Mouse (Mus musculus) neural tube, embryonic 15.5 days (tissue): ENCODE results near the gene Blnk. TPM values are rescaled to one million over a fixed set of nuclear protein-coding genes. Genes with fewer than 3 reads are reported as not detected.

Experiments
- microRNA-seq: library from miRNA; unstranded; fragments of <30 nt; microRNA quantifications from one replicate; pipeline ENCODE4, GENCODE M21; 2017
- polyA plus RNA-seq: library from polyadenylated mRNA; unstranded; fragments of >200 nt; fragmentation: Nextera tagmentation; extraction: Ambion mirVana; gene quantifications from 2 replicates; pipeline ENCODE4 v1.2.1, GENCODE M21; 2015

Blnk gene
- polyA plus RNA-seq, 1 experiment from 2014 or later: 1.0 TPM

Small RNAs within 50 kb of the gene (microRNA-seq; reads per million reads assigned to microRNA genes)
- 1.2 reads per million for gene Mir8092

Other genes starting within 250 kb of the Blnk start
- 0.23 and 0.55 TPM in 2 replicates for gene Cc2d2b, start 245.8 kb downstream of the Blnk start, polyA plus RNA-seq
- 14.3 and 15.1 TPM in 2 replicates for gene Ccnj, start 163.3 kb downstream of the Blnk start, polyA plus RNA-seq
- gene Zfp518a, start 99.8 kb downstream of the Blnk start, polyA plus RNA-seq: 3.8 and 4.7 TPM in 2 replicates
- 0.23 and 0.38 TPM in 2 replicates for gene Dntt, start 34.7 kb upstream of the Blnk start, polyA plus RNA-seq
- not detected in 2 replicates for gene Opalin, start 82.6 kb upstream of the Blnk start, polyA plus RNA-seq
- 1.9 and 2.2 TPM in 2 replicates for gene Tll2, start 212.3 kb upstream of the Blnk start, polyA plus RNA-seq